Mouse (Mus musculus): Measurements from ENCODE around the gene Tead4. TPM values are rescaled to one million over a fixed set of nuclear protein-coding genes. Genes with fewer than 3 reads are reported as not detected.

Tead4 gene
- polyA plus RNA-seq, 1 experiment from 2014 or later: 5.5 TPM

GRCm38 (mm10) chr6:128178681-128179080 lies 121.9 kb downstream of the Tead4 start:
- 89% methylated on average over 2 of the region's 2 CpGs for WGBS
- H3K4me2 ChIP-seq (ENCODE audit: low read depth, low read length): no peak overlapping the region
- H3K9me3 ChIP-seq (ENCODE audit: control insufficient read depth, low read length): no peaks in the 10 kb centered on the region
- H3K9ac ChIP-seq (ENCODE audit: low read length): no peak overlapping the region
- H3K27ac ChIP-seq (ENCODE audit: low read length): no peak overlapping the region
- no peak for ATAC-seq (ENCODE audit: low read depth)
- H3K27me3 ChIP-seq (ENCODE audit: control insufficient read depth, insufficient read depth, low read depth, low read length): no peaks in the 10 kb centered on the region
- H3K36me3 ChIP-seq (ENCODE audit: control insufficient read depth, insufficient read depth, low read length): no peaks in the 10 kb centered on the region
- no peak overlapping the region for H3K4me3 ChIP-seq (ENCODE audit: low read length)
- peaks cover 6% of the 10 kb centered on the region for H3K4me1 ChIP-seq (replicated peaks; ENCODE audit: control insufficient read depth, insufficient read depth, low read length)

Other genes with a start within 250 kb of the Tead4 start
- gene Tspan9, start 157.2 kb downstream of the Tead4 start, polyA plus RNA-seq (2015; fragmentation: Nextera tagmentation; extraction: Ambion mirVana): 142 and 158 TPM in 2 replicates
- 19.3 and 21.6 TPM in 2 replicates for gene Tulp3, start 55.0 kb upstream of the Tead4 start, polyA plus RNA-seq (2015; fragmentation: Nextera tagmentation; extraction: Ambion mirVana)
- gene Rhno1, start 62.1 kb upstream of the Tead4 start, polyA plus RNA-seq (2015; fragmentation: Nextera tagmentation; extraction: Ambion mirVana): 113 and 117 TPM in 2 replicates
- 39.6 and 43.2 TPM in 2 replicates for gene Foxm1, start 62.1 kb upstream of the Tead4 start, polyA plus RNA-seq (2015; fragmentation: Nextera tagmentation; extraction: Ambion mirVana)
- 0.31 and 0.65 TPM in 2 replicates for gene Tex52, start 74.6 kb upstream of the Tead4 start, polyA plus RNA-seq (2015; fragmentation: Nextera tagmentation; extraction: Ambion mirVana)
- gene Gm44596, start 74.7 kb upstream of the Tead4 start, polyA plus RNA-seq (2015; fragmentation: Nextera tagmentation; extraction: Ambion mirVana): not detected in 2 replicates
- 3.5 and 3.6 TPM in 2 replicates for gene Nrip2, start 98.5 kb upstream of the Tead4 start, polyA plus RNA-seq (2015; fragmentation: Nextera tagmentation; extraction: Ambion mirVana)
- 29.6 and 32.2 TPM in 2 replicates for gene Itfg2, start 124.1 kb upstream of the Tead4 start, polyA plus RNA-seq (2015; fragmentation: Nextera tagmentation; extraction: Ambion mirVana)
- gene Fkbp4, start 137.9 kb upstream of the Tead4 start, polyA plus RNA-seq (2015; fragmentation: Nextera tagmentation; extraction: Ambion mirVana): 400 and 427 TPM in 2 replicates
- 0.79 and 7.8 TPM in 2 replicates for gene Pzp, start 225.9 kb upstream of the Tead4 start, polyA plus RNA-seq (2015; fragmentation: Nextera tagmentation; extraction: Ambion mirVana)